Mouse (Mus musculus): ENCODE results near the gene Sectm1a. TPM values are rescaled to one million over a fixed set of nuclear protein-coding genes. Genes with fewer than 3 reads are reported as not detected.

The Sectm1a gene
- 2.1 and 2.8 TPM in 2 replicates for polyA plus RNA-seq (2012; rRNA removed)

DNA sequence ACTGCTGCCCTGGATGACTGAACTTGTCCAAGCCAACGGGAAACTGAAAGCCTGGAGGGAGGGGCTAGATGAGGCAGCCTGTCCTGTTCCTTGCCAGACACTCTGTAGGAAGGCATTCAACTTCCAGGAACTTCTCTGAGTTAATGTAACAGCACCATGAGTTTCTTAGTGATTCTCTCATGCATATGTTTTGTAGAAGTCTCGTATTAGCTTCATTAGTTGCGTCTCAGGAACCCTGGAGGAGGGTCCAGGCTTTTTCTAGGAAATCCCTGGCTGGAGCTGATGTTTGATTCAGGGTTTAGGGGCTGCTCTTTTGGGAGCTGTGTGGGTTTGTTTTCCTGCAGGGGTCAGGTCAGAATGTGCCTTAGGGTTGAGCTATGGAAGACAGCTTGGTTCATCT lies at the start of gene Sectm1a:
Gene Sectm1a (minus strand): TSS at position 101 of the 400 bp plus-strand sequence.
- no peak within 1 kb of the TSS for H3K27ac ChIP-seq (ENCODE audit: insufficient read depth, low read depth, low read length)
- no peak within 1 kb of the TSS for H3K4me3 ChIP-seq (ENCODE audit: insufficient read depth, low read depth, low read length)
- no peak for DNase-seq
- no peaks in the 10 kb centered on the region for H3K27me3 ChIP-seq (replicated peaks; ENCODE audit: control insufficient read depth, insufficient read depth, low read length)
- WGBS: 66% methylated on average over 3 of the region's 3 CpGs
- peaks cover 7% of the 10 kb centered on the region; the same call in 1 of the 2 replicates for H3K4me1 ChIP-seq (ENCODE audit: control insufficient read depth, insufficient read depth, low read length)
- H3K36me3 ChIP-seq (ENCODE audit: control insufficient read depth, insufficient read depth, low read length): no peaks in the 10 kb centered on the region
- TF ChIP-seq CTCF (conservative IDR thresholded peaks at IDR 0.05; ENCODE audit: insufficient read depth, insufficient read length, low read depth, low read length) (no peak), POLR2A (IDR thresholded peaks at IDR 0.05; ENCODE audit: low read depth, low read length) (no peak)

DNA sequence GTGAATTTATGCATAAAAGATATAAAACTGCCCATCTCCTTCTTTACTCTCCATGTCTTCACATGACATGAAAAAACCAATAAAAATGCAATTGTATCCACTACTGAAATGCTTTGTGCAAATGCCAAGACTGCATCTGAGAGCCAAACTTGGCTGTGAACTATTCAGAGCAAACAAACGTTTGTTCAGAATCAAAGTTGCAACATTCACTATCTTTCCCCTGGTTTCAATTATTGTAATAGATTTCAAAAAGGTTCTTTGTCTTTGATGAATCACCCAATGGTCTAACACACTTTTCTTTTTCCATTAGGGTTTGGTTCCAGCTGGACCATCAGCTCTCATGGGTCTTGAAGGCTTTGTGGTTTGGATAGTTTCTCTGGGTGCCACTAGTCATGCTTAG lies 48.6 kb upstream of the Sectm1a start:
- WGBS: 77% methylated on average over 1 of the region's 1 CpGs

DNA sequence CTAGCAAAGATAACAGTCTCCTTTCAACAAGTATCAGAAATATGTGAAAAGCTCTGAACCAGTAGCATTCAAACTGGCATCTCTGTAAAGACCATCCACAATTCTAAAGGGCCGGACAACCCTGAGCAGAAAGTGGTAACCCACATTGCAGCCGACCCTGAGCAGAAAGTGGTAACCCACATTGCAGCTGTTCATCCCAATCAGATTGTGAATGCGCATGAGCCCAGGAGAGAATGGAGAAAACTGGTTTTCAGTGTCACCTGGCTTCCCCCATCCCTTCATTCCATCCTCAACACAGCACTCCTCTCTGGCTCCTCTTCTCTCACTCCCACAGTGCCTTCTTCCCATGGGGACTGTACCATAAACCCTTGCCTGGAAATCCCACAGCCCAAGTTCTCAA lies 46.4 kb upstream of the Sectm1a start:
- TF ChIP-seq POLR2A (IDR thresholded peaks at IDR 0.05; ENCODE audit: low read depth, low read length) (no peak), CTCF (conservative IDR thresholded peaks at IDR 0.05; ENCODE audit: insufficient read depth, insufficient read length, low read depth, low read length) (no peak)
- Histone ChIP-seq H3K4me3 (ENCODE audit: insufficient read depth, low read depth, low read length) (no peak overlapping the region), H3K27ac (ENCODE audit: insufficient read depth, low read depth, low read length) (no peak overlapping the region), H3K27me3 (replicated peaks; ENCODE audit: control insufficient read depth, insufficient read depth, low read length) (no peaks in the 10 kb centered on the region), H3K4me1 (ENCODE audit: control insufficient read depth, insufficient read depth, low read length) (no peaks in the 10 kb centered on the region), H3K36me3 (ENCODE audit: control insufficient read depth, insufficient read depth, low read length) (no peaks in the 10 kb centered on the region)
- no peak for DNase-seq
- WGBS: 94% methylated on average over 3 of the region's 3 CpGs

More for the DNA sequence above, 48.6 kb upstream of the Sectm1a start:
- Histone ChIP-seq H3K4me3 (ENCODE audit: insufficient read depth, low read depth, low read length) (no peak overlapping the region), H3K27ac (ENCODE audit: insufficient read depth, low read depth, low read length) (no peak overlapping the region), H3K4me1 (ENCODE audit: control insufficient read depth, insufficient read depth, low read length) (no peaks in the 10 kb centered on the region), H3K36me3 (ENCODE audit: control insufficient read depth, insufficient read depth, low read length) (no peaks in the 10 kb centered on the region), H3K27me3 (replicated peaks; ENCODE audit: control insufficient read depth, insufficient read depth, low read length) (no peaks in the 10 kb centered on the region)
- DNase-seq: no peak
- TF ChIP-seq POLR2A (IDR thresholded peaks at IDR 0.05; ENCODE audit: low read depth, low read length): no peak

DNA sequence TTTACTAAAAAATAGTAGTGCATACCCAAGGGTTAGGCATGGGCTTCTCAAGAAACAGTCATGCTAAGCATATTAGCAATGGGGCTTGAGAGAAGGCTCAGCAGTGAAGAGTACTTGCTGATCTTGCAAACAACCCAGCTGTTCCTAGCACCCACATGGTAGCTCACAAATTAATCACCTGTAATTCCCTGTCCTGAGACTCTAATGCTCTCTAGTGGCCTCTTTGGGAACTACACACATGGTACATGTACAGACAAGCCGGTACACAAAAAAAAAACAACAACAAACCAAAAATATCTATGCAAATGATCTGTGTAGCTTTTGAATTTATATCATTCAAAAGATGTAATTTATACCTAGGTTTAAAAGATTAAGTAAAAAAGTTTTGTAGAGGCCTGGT lies 45.4 kb upstream of the Sectm1a start:
- TF ChIP-seq POLR2A (IDR thresholded peaks at IDR 0.05; ENCODE audit: low read depth, low read length) (no peak), CTCF (conservative IDR thresholded peaks at IDR 0.05; ENCODE audit: insufficient read depth, insufficient read length, low read depth, low read length) (no peak)
- 69% methylated on average over 1 of the region's 1 CpGs for WGBS
- H3K27ac ChIP-seq (ENCODE audit: insufficient read depth, low read depth, low read length): no peak overlapping the region
- no peaks in the 10 kb centered on the region for H3K27me3 ChIP-seq (replicated peaks; ENCODE audit: control insufficient read depth, insufficient read depth, low read length)
- no peaks in the 10 kb centered on the region for H3K4me1 ChIP-seq (ENCODE audit: control insufficient read depth, insufficient read depth, low read length)
- H3K4me3 ChIP-seq (ENCODE audit: insufficient read depth, low read depth, low read length): no peak overlapping the region
- peak; percentile 38 for DNase-seq
- no peaks in the 10 kb centered on the region for H3K36me3 ChIP-seq (ENCODE audit: control insufficient read depth, insufficient read depth, low read length)

DNA sequence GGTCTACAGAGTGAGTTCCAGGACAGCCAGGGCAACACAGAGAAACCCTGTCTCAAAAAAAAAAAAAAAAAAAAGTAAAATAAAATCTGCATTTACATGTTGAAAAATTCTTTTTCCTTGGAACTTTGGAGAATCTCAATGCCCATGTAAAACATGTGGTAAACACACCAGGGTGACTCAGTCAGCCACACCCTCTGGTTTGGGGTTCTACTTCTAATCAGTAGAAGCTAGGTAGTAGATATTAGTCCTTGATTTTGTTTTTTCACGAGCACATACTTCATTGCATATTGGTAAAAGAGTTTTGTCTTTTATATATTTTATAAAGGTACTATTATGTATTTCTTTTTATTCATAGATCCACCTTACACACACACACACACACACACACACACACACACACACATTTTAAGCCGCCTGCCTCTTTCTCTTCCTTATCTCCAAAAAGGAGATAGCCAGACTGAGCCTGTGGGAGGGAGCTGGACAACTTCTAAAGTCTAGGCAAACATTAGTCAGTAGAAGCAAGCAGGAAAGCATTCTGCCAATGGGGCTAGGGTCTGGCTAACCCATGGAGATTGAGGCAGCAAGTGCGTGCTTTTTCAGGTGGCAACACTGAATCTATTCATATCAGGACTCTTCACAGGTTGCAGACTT lies 44.6 kb upstream of the Sectm1a start:
- H3K4me3 ChIP-seq (ENCODE audit: insufficient read depth, low read depth, low read length): no peak overlapping the region
- no peak for DNase-seq
- H3K27me3 ChIP-seq (replicated peaks; ENCODE audit: control insufficient read depth, insufficient read depth, low read length): no peaks in the 10 kb centered on the region
- 93% methylated on average over 3 of the region's 3 CpGs for WGBS
- no peaks in the 10 kb centered on the region for H3K36me3 ChIP-seq (ENCODE audit: control insufficient read depth, insufficient read depth, low read length)
- H3K4me1 ChIP-seq (ENCODE audit: control insufficient read depth, insufficient read depth, low read length): no peaks in the 10 kb centered on the region
- no peak overlapping the region for H3K27ac ChIP-seq (ENCODE audit: insufficient read depth, low read depth, low read length)
- TF ChIP-seq CTCF (conservative IDR thresholded peaks at IDR 0.05; ENCODE audit: insufficient read depth, insufficient read length, low read depth, low read length) (no peak), POLR2A (IDR thresholded peaks at IDR 0.05; ENCODE audit: low read depth, low read length) (no peak)

DNA sequence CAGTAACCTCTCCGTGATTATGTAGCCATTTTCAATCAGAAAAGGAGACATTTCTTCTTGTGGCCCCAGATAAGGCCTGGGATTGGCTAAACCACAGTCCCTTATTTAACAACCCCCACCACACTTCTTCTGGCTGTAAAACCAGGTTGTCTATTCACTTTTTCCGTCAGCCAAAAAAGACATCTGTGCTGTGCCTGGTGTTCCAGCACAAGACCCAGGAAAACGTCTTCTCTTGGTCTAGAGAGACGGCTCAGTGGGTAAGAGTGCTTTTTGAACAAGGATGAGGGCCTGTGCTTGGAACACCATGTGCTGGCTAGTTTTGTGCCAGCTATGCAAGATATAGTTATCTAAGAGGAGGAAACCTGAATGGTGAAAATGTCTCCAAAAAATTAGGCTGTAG lies 42.4 kb upstream of the Sectm1a start:
- H3K4me1 ChIP-seq (ENCODE audit: control insufficient read depth, insufficient read depth, low read length): no peaks in the 10 kb centered on the region
- 92% methylated on average over 4 of the region's 4 CpGs for WGBS
- no peaks in the 10 kb centered on the region for H3K27me3 ChIP-seq (replicated peaks; ENCODE audit: control insufficient read depth, insufficient read depth, low read length)
- no peak overlapping the region for H3K4me3 ChIP-seq (ENCODE audit: insufficient read depth, low read depth, low read length)
- TF ChIP-seq CTCF (conservative IDR thresholded peaks at IDR 0.05; ENCODE audit: insufficient read depth, insufficient read length, low read depth, low read length) (no peak), POLR2A (IDR thresholded peaks at IDR 0.05; ENCODE audit: low read depth, low read length) (no peak)
- DNase-seq: no peak
- no peak overlapping the region for H3K27ac ChIP-seq (ENCODE audit: insufficient read depth, low read depth, low read length)
- no peaks in the 10 kb centered on the region for H3K36me3 ChIP-seq (ENCODE audit: control insufficient read depth, insufficient read depth, low read length)

DNA sequence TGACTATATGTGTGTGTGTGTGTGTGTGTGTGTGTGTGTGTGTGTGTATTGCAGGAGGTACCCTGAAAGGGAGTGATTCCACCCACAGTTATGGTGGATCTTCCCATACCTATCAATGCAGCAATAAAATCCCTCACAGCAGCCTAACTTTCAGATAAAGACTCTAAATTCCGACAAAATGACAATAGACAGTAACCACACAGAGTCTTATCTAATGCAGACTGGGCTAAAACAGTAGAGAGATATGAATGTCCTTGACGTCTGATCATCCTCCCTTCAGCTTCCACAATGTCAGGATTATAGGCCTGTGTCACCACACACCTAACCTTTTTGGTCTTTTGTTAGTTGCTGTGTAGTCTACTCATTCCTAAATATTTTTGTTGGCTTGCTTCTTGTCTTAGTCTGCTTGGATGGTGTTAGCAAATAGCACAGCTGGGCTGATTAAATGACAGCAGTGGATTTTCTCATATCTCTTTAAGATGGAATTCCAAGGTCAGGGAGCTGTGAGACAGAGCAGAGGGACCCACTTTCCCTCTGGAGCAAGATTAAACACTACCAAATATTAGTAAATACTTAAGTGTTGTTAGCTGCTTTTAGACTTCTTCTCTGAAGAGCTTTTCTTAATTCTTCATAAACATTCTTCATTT lies 41.1 kb upstream of the Sectm1a start:
- Histone ChIP-seq H3K4me1 (ENCODE audit: control insufficient read depth, insufficient read depth, low read length) (no peaks in the 10 kb centered on the region), H3K4me3 (ENCODE audit: insufficient read depth, low read depth, low read length) (no peak overlapping the region), H3K27ac (ENCODE audit: insufficient read depth, low read depth, low read length) (no peak overlapping the region), H3K36me3 (ENCODE audit: control insufficient read depth, insufficient read depth, low read length) (no peaks in the 10 kb centered on the region), H3K27me3 (replicated peaks; ENCODE audit: control insufficient read depth, insufficient read depth, low read length) (no peaks in the 10 kb centered on the region)
- DNase-seq: no peak
- 83% methylated on average over 2 of the region's 2 CpGs for WGBS
- no peak for TF ChIP-seq CTCF (conservative IDR thresholded peaks at IDR 0.05; ENCODE audit: insufficient read depth, insufficient read length, low read depth, low read length)
- no peak for TF ChIP-seq POLR2A (IDR thresholded peaks at IDR 0.05; ENCODE audit: low read depth, low read length)
